Mouse (Mus musculus): Measurements from ENCODE around the gene Mrpl58. TPM values are rescaled to one million over a fixed set of nuclear protein-coding genes. Genes with fewer than 3 reads are reported as not detected.

The Mrpl58 gene
- 115 TPM for polyA plus RNA-seq (2014; fragmentation: Illumina TruSeq; extraction: RNeasy Lipid Tissue Mini Kit (QIAGEN cat#74804); ENCODE audit: low read depth, low replicate concordance)

DNA sequence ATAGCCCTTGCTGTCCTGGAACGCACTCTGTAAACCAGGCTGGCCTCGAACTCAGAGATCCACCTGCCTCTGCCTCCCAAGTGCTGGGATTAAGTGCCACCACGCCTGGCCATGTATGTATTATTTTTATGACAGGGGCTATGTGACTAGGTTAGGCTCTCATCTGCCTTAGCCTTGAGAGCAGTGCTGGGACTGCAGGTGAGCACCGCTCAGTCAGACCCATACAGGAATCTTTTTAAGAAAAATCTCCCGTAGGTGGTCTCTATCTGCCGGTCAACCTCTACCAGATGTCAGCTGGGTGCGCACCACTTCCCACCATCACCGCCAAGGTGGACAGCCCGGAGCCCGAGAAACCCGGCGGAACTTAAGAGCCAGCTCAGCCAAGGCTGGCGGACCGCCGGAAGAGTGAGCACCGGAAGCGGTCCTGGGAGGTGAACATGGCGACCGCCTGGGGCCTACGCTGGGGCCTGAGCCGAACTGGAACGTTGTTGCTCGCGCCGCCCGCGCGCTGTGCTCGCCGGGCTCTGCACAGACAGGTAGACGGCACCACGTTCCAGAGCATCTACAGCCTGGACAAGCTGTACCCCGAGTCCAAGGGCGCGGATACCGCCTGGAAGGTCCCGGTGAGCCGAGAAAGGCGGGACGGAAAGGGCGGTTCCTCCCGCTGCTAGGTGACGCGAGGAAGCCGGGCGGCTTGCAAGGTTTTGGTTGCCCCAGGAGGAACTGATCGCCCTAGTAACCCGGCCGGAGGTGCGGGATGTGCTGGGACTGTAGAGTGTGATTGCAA lies at the start of gene Mrpl58:
TSS of gene Mrpl58 (plus strand) at position 415 of the 787 bp plus-strand sequence.

DNA sequence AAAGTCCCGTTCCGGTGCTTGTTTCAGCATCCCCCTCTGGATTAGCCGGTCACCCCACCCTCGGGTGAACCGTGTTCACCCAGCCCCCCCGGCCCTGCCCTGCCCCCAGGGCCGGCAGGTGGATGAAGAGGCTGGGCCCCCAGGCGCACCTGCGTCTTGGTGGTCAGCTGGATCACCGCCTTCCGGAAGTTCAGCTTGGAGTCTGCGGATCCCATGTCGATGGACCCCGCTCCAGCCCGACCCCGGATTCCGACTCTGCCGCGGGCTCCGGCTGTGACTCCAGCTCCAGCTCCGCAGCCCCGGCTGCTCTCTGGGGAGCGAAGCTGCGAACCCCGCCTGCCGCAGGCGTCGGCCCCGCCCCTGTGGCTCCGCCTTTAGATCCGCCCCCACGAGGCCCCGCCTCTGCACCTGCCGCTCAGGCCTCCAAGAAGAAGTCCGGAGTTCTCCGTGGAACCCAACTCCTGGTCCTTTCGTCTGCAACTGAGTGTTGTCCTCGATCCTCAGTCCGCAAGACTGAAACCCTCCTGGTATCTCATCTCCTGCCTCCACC lies 36.1 kb upstream of the Mrpl58 start, which contains the start of gene Hid1:
TSS of gene Hid1 (minus strand) at position 362 of the 550 bp plus-strand sequence.

DNA sequence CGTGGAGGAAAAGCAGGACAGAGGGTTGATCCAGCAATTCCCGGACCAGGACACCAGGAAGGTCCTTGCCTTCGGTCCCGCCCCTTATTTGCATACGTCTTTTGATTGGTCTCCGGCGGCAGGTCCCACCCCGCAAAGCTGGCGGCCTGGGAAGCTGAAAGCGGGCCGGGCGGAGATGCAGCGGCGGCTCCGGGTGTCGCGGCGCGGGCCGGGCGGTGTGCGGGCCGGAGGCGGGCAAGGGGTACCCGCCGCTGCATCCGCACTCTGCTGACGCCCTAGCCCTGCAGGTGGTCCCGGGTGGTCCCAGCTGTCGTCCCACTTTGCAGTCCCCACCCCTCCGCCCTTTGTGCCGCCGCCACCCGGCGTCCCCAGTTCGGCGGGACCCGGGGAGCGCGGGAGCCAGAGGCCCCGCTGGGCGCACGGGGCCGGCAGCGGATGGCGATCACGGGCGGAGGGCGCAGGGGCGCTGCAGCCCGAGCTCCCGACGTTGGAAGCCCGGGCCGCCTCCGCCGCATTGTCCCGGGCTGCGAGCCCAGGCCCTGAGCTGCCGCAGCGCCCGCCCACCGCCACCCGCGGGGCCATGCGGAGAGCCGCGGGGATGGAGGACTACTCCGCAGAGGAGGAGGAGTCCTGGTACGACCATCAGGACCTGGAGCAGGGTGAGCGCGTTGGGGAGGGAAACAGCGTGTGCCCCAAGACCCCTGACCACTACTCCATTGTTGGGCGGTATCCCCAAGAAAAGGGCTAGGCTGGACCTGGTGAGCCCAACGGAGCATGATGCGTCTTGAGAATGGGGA lies 21.6 kb upstream of the Mrpl58 start, which contains the start of gene Cdr2l:
TSS of gene Cdr2l (plus strand) at position 174 of the 797 bp plus-strand sequence.

DNA sequence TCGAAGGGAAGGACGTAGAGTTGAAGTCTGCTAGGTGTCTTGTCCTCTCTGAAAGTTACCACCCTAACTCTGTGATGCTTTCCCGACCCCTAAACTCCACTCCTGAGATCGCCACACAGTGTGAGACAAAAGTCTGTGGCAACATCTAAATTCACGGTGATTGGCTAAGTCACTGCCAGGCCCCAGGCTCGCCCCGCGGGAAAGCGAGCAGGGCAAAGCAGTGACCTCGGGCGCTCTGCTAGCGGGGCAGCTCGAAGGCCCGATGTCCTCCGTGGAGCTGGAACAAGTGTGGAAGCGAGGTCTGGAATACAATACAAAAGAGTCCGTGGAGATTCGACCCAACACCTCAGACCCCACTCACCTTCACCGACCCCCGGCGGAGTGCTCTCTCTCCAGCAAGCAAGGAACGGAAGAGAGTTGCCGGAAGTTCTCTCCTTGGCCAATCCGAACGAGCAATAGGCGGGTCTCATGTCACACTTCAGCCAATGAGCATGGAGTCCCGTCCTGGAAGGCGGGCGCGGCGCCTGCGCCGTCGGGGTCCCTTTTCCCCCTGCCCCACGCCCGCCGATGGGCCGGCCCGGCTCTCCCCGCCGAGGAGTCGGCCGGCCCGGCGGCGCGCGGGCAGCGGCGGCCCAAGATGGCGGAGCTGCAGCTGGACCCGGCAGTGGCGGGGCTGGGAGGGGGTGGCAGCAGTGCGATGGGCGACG lies 16.1 kb downstream of the Mrpl58 start, which contains the start of the genes Atp5h and Kctd2:
TSS of gene Atp5h (minus strand) at position 432 of the 707 bp plus-strand sequence.
TSS of gene Kctd2 (plus strand) at position 598 of the 707 bp plus-strand sequence.

DNA sequence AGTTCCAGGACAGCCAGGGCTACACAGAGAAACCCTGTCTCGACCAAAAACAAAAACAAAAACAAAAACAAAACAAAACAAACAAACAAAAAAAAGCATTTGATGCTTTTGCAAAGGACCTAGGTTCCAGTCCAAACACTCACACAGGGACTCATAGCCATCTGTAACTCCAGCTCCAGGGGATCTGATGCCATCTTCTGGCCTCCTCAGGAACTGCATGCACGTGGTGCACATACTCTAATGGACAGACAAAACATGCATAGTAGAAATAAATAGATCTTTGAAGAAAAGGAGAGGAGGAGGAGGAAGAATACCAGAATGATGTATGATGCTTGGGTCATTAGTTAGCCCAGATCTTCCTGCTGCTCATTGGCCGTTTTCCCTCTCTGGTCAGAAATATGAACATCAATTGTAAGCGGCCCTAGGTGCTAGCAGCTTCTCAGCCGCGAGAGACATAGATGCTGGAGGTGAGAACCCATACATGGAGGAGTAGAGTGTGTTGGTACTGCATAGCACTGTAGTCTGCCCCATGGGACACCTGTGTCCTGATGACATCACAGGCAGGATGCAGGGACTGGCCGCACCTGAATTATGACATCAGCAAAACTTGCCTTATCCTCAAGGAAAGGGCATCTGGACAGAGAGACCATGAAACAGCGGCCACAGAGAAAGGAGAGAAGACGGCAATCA lies 36.5 kb downstream of the Mrpl58 start, which contains the start of gene Trim80:
TSS of gene Trim80 (plus strand) at position 640 of the 690 bp plus-strand sequence.

Other genes starting within 250 kb of the Mrpl58 start
- 10.6 TPM for gene Slc9a3r1, start 240.4 kb upstream of the Mrpl58 start, polyA plus RNA-seq (2014; fragmentation: Illumina TruSeq; extraction: RNeasy Lipid Tissue Mini Kit (QIAGEN cat#74804); ENCODE audit: low read depth, low replicate concordance)
- 6.1 TPM for gene Tmem104, start 216.3 kb upstream of the Mrpl58 start, polyA plus RNA-seq (2014; fragmentation: Illumina TruSeq; extraction: RNeasy Lipid Tissue Mini Kit (QIAGEN cat#74804); ENCODE audit: low read depth, low replicate concordance)
- gene Nat9, start 215.9 kb upstream of the Mrpl58 start, polyA plus RNA-seq (2014; fragmentation: Illumina TruSeq; extraction: RNeasy Lipid Tissue Mini Kit (QIAGEN cat#74804); ENCODE audit: low read depth, low replicate concordance): 39.7 TPM
- gene Grin2c, start 136.5 kb upstream of the Mrpl58 start, polyA plus RNA-seq (2014; fragmentation: Illumina TruSeq; extraction: RNeasy Lipid Tissue Mini Kit (QIAGEN cat#74804); ENCODE audit: low read depth, low replicate concordance): 1.4 TPM
- gene Fdxr, start 126.7 kb upstream of the Mrpl58 start, polyA plus RNA-seq (2014; fragmentation: Illumina TruSeq; extraction: RNeasy Lipid Tissue Mini Kit (QIAGEN cat#74804); ENCODE audit: low read depth, low replicate concordance): 14.0 TPM
- 2.6 TPM for gene Fads6, start 106.1 kb upstream of the Mrpl58 start, polyA plus RNA-seq (2014; fragmentation: Illumina TruSeq; extraction: RNeasy Lipid Tissue Mini Kit (QIAGEN cat#74804); ENCODE audit: low read depth, low replicate concordance)
- gene Otop2, start 96.6 kb upstream of the Mrpl58 start, polyA plus RNA-seq (2014; fragmentation: Illumina TruSeq; extraction: RNeasy Lipid Tissue Mini Kit (QIAGEN cat#74804); ENCODE audit: low read depth, low replicate concordance): not detected
- gene Ush1g, start 81.7 kb upstream of the Mrpl58 start, polyA plus RNA-seq (2014; fragmentation: Illumina TruSeq; extraction: RNeasy Lipid Tissue Mini Kit (QIAGEN cat#74804); ENCODE audit: low read depth, low replicate concordance): not detected
- gene Otop3, start 69.0 kb upstream of the Mrpl58 start, polyA plus RNA-seq (2014; fragmentation: Illumina TruSeq; extraction: RNeasy Lipid Tissue Mini Kit (QIAGEN cat#74804); ENCODE audit: low read depth, low replicate concordance): not detected
- gene Hid1, start 36.0 kb upstream of the Mrpl58 start, polyA plus RNA-seq (2014; fragmentation: Illumina TruSeq; extraction: RNeasy Lipid Tissue Mini Kit (QIAGEN cat#74804); ENCODE audit: low read depth, low replicate concordance): 3.8 TPM
- 3.8 TPM for gene Cdr2l, start 21.8 kb upstream of the Mrpl58 start, polyA plus RNA-seq (2014; fragmentation: Illumina TruSeq; extraction: RNeasy Lipid Tissue Mini Kit (QIAGEN cat#74804); ENCODE audit: low read depth, low replicate concordance)
- gene Atp5h, start 16.2 kb downstream of the Mrpl58 start, polyA plus RNA-seq (2014; fragmentation: Illumina TruSeq; extraction: RNeasy Lipid Tissue Mini Kit (QIAGEN cat#74804); ENCODE audit: low read depth, low replicate concordance): 3,222 TPM
- 34.3 TPM for gene Kctd2, start 16.4 kb downstream of the Mrpl58 start, polyA plus RNA-seq (2014; fragmentation: Illumina TruSeq; extraction: RNeasy Lipid Tissue Mini Kit (QIAGEN cat#74804); ENCODE audit: low read depth, low replicate concordance)
- not detected for gene Trim80, start 36.8 kb downstream of the Mrpl58 start, polyA plus RNA-seq (2014; fragmentation: Illumina TruSeq; extraction: RNeasy Lipid Tissue Mini Kit (QIAGEN cat#74804); ENCODE audit: low read depth, low replicate concordance)
- not detected for gene Slc16a5, start 58.7 kb downstream of the Mrpl58 start, polyA plus RNA-seq (2014; fragmentation: Illumina TruSeq; extraction: RNeasy Lipid Tissue Mini Kit (QIAGEN cat#74804); ENCODE audit: low read depth, low replicate concordance)
- gene Armc7, start 71.9 kb downstream of the Mrpl58 start, polyA plus RNA-seq (2014; fragmentation: Illumina TruSeq; extraction: RNeasy Lipid Tissue Mini Kit (QIAGEN cat#74804); ENCODE audit: low read depth, low replicate concordance): 2.1 TPM
- 14.9 TPM for gene Nt5c, start 88.1 kb downstream of the Mrpl58 start, polyA plus RNA-seq (2014; fragmentation: Illumina TruSeq; extraction: RNeasy Lipid Tissue Mini Kit (QIAGEN cat#74804); ENCODE audit: low read depth, low replicate concordance)
- 88.9 TPM for gene Jpt1, start 110.6 kb downstream of the Mrpl58 start, polyA plus RNA-seq (2014; fragmentation: Illumina TruSeq; extraction: RNeasy Lipid Tissue Mini Kit (QIAGEN cat#74804); ENCODE audit: low read depth, low replicate concordance)
- 255 TPM for gene Sumo2, start 132.5 kb downstream of the Mrpl58 start, polyA plus RNA-seq (2014; fragmentation: Illumina TruSeq; extraction: RNeasy Lipid Tissue Mini Kit (QIAGEN cat#74804); ENCODE audit: low read depth, low replicate concordance)
- 37.0 TPM for gene Nup85, start 160.7 kb downstream of the Mrpl58 start, polyA plus RNA-seq (2014; fragmentation: Illumina TruSeq; extraction: RNeasy Lipid Tissue Mini Kit (QIAGEN cat#74804); ENCODE audit: low read depth, low replicate concordance)
- 79.9 TPM for gene Mrps7, start 200.2 kb downstream of the Mrpl58 start, polyA plus RNA-seq (2014; fragmentation: Illumina TruSeq; extraction: RNeasy Lipid Tissue Mini Kit (QIAGEN cat#74804); ENCODE audit: low read depth, low replicate concordance)
- gene Gga3, start 200.3 kb downstream of the Mrpl58 start, polyA plus RNA-seq (2014; fragmentation: Illumina TruSeq; extraction: RNeasy Lipid Tissue Mini Kit (QIAGEN cat#74804); ENCODE audit: low read depth, low replicate concordance): 13.7 TPM
- 62.3 TPM for gene Mif4gd, start 209.2 kb downstream of the Mrpl58 start, polyA plus RNA-seq (2014; fragmentation: Illumina TruSeq; extraction: RNeasy Lipid Tissue Mini Kit (QIAGEN cat#74804); ENCODE audit: low read depth, low replicate concordance)
- 53.1 TPM for gene Slc25a19, start 224.5 kb downstream of the Mrpl58 start, polyA plus RNA-seq (2014; fragmentation: Illumina TruSeq; extraction: RNeasy Lipid Tissue Mini Kit (QIAGEN cat#74804); ENCODE audit: low read depth, low replicate concordance)